Mouse (Mus musculus): ENCODE measurements around the gene Tssk6. TPM values are rescaled to one million over a fixed set of nuclear protein-coding genes. Genes with fewer than 3 reads are reported as not detected.

Tssk6 gene
- under 1 TPM; 0.53 to 0.66 TPM for total RNA-seq (2021)

- DNase-seq (ENCODE audit: low spot score in 2 of 2) = no peak
- intact Hi-C loops (cut with DNase I) = loop anchor here (5.0 kb wide), 1 partner anchor 310 kb away; the partner anchor contains the start of gene Slc25a42
Observed at GRCm38 (mm10) chr8:69902163-69903062, at the start of gene Tssk6, which contains the start of the genes Ndufa13 and Yjefn3. Tssk6 (plus strand) TSS chr8:69902184. Ndufa13 (minus strand) TSS chr8:69902558. Yjefn3 (minus strand) TSS chr8:69902712.

GRCm38 (mm10) chr8:69853869-69854268 is 48.1 kb upstream of the Tssk6 start:
- DNase-seq (ENCODE audit: low spot score in 2 of 2) = no peak
- intact Hi-C loops (cut with DNase I) = no loop called here

- DNase-seq (ENCODE audit: low spot score in 2 of 2) = no peak
Observed at GRCm38 (mm10) chr8:69860807-69861206, 41.2 kb upstream of the Tssk6 start.

GRCm38 (mm10) chr8:69861251-69861650 is 40.7 kb upstream of the Tssk6 start:
- no peak for DNase-seq (ENCODE audit: low spot score in 2 of 2)
- intact Hi-C loops (cut with DNase I) = no loop called here

More at GRCm38 (mm10) chr8:69860807-69861206, 41.2 kb upstream of the Tssk6 start:
- intact Hi-C loops (cut with DNase I) = no loop called here

GRCm38 (mm10) chr8:69863387-69864020 is 38.5 kb upstream of the Tssk6 start:
- intact Hi-C loops (cut with DNase I) = no loop called here

GRCm38 (mm10) chr8:69864180-69864579 is 37.8 kb upstream of the Tssk6 start:
- DNase-seq (ENCODE audit: low spot score in 2 of 2) = no peak
- intact Hi-C loops (cut with DNase I) = no loop called here

More at GRCm38 (mm10) chr8:69863387-69864020, 38.5 kb upstream of the Tssk6 start:
- peak in 1 of 2 experiments; percentile 60 for DNase-seq (ENCODE audit: low spot score in 2 of 2)

- intact Hi-C loops (cut with DNase I) = no loop called here
- no peak for DNase-seq (ENCODE audit: low spot score in 2 of 2)
Observed at GRCm38 (mm10) chr8:69867696-69868326, 34.2 kb upstream of the Tssk6 start.

GRCm38 (mm10) chr8:69870003-69870765 is 31.8 kb upstream of the Tssk6 start:
- intact Hi-C loops (cut with DNase I) = no loop called here
- DNase-seq (ENCODE audit: low spot score in 2 of 2) = peak in 1 of 2 experiments; percentile 68

GRCm38 (mm10) chr8:69870907-69871306 is 31.1 kb upstream of the Tssk6 start:
- DNase-seq (ENCODE audit: low spot score in 2 of 2) = no peak
- intact Hi-C loops (cut with DNase I) = no loop called here

- intact Hi-C loops (cut with DNase I) = no loop called here
- DNase-seq (ENCODE audit: low spot score in 2 of 2) = peak; percentile 63 to 75
Observed at GRCm38 (mm10) chr8:69874155-69874554, 27.8 kb upstream of the Tssk6 start.

- intact Hi-C loops (cut with DNase I) = no loop called here
- DNase-seq (ENCODE audit: low spot score in 2 of 2) = no peak
Observed at GRCm38 (mm10) chr8:69874654-69875053, 27.3 kb upstream of the Tssk6 start.

- intact Hi-C loops (cut with DNase I) = loop anchor here (2.0 kb wide), 1 partner anchor 43 kb away; no protein-coding TSS in a partner anchor
- no peak for DNase-seq (ENCODE audit: low spot score in 2 of 2)
Observed at GRCm38 (mm10) chr8:69876097-69876496, 25.9 kb upstream of the Tssk6 start.

GRCm38 (mm10) chr8:69876967-69877366 is 25.0 kb upstream of the Tssk6 start:
- DNase-seq (ENCODE audit: low spot score in 2 of 2) = no peak
- intact Hi-C loops (cut with DNase I) = loop anchor here (2.0 kb wide), 1 partner anchor 42 kb away; no protein-coding TSS in a partner anchor

GRCm38 (mm10) chr8:69877396-69877795 is 24.6 kb upstream of the Tssk6 start:
- no peak for DNase-seq (ENCODE audit: low spot score in 2 of 2)
- intact Hi-C loops (cut with DNase I) = loop anchor here (2.0 kb wide), 1 partner anchor 41 kb away; no protein-coding TSS in a partner anchor

GRCm38 (mm10) chr8:69877992-69878391 is 24.0 kb upstream of the Tssk6 start:
- DNase-seq (ENCODE audit: low spot score in 2 of 2) = no peak
- intact Hi-C loops (cut with DNase I) = loop anchor here (2.0 kb wide), 1 partner anchor 41 kb away; no protein-coding TSS in a partner anchor

- intact Hi-C loops (cut with DNase I) = no loop called here
Observed at GRCm38 (mm10) chr8:69879678-69880077, 22.3 kb upstream of the Tssk6 start.

GRCm38 (mm10) chr8:69880841-69881240 is 21.1 kb upstream of the Tssk6 start:
- DNase-seq (ENCODE audit: low spot score in 2 of 2) = no peak
- intact Hi-C loops (cut with DNase I) = no loop called here

More at GRCm38 (mm10) chr8:69879678-69880077, 22.3 kb upstream of the Tssk6 start:
- no peak for DNase-seq (ENCODE audit: low spot score in 2 of 2)

- no peak for DNase-seq (ENCODE audit: low spot score in 2 of 2)
- intact Hi-C loops (cut with DNase I) = no loop called here
Observed at GRCm38 (mm10) chr8:69881261-69881865, 20.6 kb upstream of the Tssk6 start.

All from left cerebral cortex, postnatal 25 days (tissue).